Mouse (Mus musculus) left cerebral cortex, adult 11 months (tissue): Measurements from ENCODE around the gene Secisbp2l.

Experiments used
- DNase-seq: peaks from one replicate; pipeline ENCODE4 v3.0.0; 2022; ENCODE audit warnings: low spot score

Secisbp2l gene

DNA sequence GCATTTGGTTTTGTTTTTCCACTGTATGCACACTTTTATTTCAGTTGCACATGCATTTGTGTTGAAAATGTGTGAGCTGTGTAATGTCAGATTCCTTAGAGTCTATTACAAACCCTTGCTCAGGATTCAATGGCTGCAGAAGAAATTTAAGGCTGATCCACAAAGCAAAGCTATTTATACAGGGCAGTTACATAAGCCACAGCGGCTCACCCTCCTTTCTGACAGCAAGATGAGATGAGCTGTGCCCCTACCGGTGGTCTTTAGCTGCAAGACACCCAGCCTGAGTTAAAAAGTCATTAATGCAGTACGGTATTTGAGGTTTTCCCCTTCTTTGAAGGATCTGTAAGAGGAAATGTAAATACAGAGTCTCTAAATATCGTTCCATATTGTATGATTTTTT, 1.2 kb upstream of the Secisbp2l start:
- DNase-seq, result no peak

DNA sequence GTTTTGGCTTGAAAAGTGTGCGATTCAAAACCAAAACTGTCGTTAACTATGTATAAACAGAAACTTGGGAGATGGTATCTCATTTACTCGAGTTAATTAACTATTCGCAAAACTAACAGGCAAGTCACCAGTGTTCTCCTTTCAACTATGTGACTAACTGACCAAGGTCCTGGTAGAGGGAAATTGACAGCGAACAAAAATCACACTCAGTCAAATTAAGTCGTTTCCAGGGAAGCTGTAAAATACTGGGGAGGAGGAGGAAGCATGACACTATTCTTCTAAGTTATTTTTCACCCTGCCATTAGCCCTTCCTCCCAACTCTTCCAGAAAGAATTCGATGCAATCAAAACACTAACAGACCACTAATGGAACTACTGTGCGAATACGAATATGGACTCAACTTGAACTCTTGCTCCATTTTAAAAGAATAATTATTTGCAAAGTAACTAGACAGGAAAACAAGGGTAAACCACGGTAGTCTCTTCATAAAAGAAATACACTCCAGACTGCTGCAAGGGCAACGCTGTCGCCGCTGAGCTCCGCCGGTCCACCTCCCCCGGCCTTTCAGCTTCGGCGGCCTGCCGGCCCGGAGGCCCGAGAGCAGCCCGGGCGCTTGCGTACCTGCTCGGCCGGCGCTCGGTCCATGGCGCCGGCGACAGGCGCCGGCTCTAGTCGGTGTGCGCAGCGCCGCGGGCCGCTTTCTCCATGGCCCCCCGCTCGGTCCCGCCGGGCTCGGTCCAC, 522 bp downstream of the Secisbp2l start:
- no peak for DNase-seq

DNA sequence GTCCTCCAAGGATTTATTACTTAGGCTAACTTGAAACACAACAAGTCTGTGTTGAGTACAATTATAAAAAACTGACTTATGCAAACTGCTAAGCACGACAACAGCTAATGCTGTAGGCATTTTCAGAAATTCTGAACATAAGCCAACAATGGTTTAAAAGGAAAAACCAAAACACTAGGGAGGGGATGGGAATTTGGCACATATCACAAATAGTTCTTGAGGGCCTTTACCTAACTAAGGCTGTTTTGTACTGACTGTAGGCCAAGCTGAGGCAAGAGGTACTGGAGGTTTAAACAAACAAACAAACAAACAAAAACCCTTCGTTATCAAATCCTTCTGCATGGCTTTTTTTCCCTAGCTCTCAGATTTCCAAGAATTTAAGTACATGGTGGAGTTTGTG, 1.7 kb downstream of the Secisbp2l start:
- no peak for DNase-seq

DNA sequence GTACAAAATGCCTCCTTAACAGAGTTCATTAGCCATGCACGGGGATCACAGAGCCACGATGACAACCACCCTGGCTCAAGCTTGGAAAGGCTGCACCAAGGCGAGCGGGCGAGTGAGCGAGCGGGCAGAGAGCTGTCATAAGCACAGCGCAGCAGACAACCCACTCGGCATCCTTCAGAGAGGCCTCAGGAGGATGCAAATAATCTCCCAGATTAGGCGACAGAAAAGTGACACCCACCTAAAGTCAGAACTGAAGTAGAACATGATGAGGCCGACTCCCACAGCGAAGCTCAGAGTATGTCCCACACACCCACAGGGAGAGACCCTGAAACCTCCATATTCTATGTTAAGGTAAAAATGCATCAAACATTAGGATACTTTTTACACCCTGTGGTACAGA, 4.3 kb downstream of the Secisbp2l start:
- DNase-seq, result no peak

DNA sequence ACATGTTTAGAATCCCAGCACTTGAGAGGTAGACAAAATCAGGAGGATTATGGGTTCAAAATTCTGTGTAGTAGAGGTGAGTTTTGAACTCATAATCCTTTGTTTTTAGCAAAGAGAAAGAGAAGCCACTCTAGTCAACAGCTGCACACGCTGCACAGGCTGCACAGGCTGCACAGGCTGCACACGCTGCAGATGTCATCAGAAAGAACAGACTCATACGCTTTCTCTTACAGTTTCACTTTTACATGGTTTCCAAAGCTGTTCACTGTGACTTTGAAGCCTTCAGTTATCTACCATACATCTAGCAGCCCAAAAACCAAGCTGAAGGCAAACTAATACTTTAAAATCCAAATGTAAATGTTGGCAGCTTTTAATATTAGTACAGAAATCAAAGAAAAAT, 5.7 kb downstream of the Secisbp2l start:
- DNase-seq, result no peak

DNA sequence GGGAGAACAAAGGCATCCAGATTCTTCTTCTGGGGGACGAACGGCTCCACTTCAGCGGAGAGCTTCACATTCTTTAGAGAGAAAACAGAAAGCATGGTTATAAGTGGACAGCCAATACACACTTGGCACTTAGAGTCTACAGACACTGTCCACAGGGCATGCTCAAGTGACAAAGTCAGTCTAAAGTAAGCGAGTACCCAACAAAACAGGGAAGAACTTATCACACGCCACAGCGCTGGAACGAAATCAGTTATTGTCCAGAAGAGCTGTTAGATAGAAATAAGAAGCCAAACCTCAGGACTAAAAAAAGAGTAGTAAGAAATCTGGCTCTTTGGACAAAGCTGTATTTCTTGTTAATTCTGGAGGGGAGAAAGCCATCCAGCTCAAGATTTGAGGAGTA, 7.0 kb downstream of the Secisbp2l start:
- DNase-seq, result no peak

DNA sequence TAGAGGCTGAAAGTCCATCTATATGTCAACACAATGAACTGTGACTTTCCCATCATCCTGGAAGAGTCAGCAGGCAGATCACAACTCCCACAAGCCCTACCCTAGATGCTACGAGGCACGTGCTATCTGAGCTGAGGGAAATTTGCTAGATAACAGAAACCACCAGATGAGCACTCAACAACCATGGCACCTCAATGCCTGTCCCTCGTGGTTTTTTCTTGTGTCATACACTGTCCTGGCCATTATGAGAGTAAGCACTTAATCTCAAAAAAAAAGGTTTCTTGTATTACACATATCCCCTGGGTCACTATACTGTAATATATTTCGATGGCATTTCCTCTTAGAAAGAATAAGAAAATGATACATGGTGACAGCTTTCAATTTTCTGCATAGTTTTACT, 7.8 kb downstream of the Secisbp2l start:
- no peak for DNase-seq

DNA sequence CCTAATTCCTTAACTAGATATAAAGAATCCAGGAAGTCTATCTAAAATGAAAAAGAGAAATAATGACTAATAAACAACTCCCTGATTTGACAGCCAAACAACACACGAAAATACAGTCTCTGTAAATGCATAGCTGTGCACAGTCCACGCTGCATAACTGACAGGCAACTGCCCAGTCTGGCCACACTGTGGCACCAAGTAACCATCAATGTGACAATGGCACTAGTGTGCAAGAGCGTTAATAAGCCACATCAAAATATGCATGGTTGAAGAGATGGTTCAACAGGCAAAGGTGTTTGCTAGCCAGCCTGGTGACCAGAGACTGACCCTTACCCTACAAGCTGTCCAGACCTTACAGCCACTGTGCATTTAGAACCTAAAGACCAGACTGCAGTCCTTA, 17.6 kb downstream of the Secisbp2l start:
- DNase-seq, result no peak

DNA sequence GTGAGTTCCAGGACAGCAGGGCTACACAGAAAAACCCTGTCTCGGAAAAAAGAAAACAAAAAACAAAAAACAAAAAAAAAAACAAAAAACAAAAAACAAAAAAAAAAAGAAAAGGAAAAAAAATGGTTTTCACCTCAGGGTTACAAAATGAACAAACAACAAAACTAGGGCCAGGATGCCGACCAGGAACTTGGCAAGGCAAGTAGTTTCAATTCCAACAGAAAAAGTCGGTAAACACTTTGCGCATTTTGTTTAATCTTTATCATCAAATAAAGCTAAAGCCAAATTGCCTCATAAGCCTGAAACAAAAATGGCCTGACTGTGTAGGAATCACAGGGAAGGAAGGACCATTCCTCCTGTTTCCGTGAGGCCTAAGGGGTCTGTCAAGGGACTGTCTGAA, 18.1 kb downstream of the Secisbp2l start:
- no peak for DNase-seq

DNA sequence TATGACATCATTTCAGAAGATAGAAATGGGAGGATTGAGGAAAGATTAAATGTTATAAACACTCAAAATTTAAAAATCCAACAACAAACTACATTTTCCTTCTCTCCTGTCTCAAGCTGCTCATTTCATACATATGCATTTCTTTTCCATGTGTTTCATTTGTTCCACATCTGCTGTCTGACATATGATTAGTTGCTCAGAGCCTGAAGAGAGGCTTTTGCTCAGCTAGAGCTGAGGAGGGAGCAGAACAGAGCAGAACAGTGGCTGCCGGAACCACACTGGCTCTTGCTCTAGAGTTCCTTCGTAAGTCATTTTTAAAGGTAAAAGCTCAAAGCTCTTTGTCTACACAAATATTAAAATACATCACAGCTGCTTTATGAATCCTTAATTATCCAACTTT, 33.3 kb downstream of the Secisbp2l start:
- DNase-seq, result no peak

DNA sequence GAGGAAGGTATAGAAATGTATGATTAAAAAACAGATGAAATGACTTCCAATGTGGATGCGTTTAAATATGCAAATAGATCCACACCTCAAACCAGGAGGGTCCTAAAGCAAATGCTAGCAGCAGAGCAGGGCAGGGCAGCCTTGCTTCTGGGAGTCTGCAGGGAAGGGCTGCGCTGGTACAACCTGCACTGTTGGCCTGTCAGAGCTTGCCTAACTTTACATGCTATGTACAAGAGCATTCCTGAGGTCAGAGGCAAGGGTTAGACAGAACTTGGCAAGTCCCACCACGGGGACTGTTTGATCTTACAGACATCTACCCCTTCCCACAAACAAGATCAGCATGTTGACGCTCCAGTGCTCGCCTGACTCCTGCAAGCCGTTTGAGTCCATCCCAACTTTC, 43.3 kb downstream of the Secisbp2l start:
- no peak for DNase-seq

DNA sequence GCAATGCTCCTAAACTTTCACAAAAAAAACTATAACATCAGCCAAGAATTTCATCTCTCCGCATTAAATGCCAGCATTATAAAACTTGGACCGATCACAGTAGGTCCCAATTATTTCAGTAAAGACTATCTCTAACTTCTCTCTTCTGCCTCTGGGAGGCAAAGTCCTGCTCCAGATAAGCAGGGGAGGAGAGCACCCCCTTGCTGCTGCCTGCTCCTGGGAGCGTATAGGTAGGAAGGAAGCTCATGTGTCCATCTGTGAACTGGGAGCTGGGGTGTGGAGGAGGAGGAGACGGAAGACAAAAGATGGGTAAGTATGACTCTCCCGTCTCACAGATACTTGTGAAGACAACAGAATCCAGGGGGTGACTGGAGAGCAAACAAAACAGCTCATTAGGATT, 44.0 kb downstream of the Secisbp2l start:
- no peak for DNase-seq

DNA sequence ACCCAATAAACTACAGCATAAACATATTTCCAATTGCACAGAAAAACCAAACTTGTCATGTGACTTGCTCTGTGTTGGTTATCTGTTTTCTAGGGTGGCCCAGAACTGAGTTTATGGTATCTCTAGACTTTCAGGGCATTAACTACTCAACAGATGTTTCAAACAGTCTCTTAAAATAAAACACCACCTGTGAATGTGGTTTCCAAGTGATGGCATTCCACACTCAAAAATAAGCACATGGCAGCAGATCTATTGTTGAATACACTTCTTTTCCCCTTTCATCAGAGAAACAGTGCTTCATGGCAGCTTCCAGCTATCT, 46.7 kb downstream of the Secisbp2l start:
- DNase-seq, result no peak

DNA sequence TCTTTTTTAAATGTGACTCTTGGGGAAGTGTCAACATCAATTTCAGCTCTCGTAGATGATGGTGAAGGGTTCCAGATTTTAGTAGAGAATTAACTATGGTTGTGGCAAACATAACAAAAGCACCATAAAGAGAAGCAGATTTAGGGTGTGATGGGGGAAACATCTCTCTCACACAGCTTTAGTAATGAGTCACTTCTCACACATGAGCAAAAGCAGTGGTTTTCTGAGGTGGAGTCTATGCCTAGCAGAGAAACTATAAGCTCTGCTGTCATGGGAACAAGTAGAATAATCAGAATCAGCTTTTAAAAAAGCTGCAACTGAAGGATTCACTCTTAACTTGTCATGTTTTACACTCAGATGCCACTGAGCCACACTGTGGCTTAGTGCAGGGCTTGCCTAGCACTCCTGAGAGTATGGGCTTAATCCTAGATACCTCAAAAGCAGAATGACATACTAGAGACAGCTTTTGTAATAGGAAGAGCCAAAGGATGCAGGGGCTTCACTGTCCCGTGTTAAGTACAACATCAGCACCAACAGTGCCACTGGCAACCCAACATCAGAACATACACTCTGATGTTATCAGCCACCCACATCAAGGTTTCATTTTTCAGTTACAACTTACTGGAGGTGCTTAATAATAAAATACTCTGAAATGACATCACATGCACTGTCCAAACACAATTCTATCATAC, 47.2 kb downstream of the Secisbp2l start:
- no peak for DNase-seq

DNA sequence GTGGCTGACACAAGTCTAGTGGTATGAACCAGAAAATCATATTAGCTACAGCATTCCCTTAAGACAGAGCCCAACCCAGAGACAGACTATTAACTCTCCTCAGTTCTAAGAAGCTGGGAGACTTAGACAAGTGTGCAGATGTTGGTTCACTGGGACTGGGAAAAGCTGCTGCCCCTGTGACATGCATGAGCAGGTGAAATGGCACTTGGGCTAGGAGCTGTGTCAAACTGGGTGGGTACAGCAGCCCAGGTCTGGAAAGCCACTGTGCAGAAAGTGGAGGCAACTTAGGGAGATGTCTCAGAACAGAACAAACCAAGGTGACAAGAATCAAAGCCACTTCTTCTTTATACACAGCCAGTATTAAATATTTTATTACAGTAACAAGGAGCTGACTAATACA, 47.9 kb downstream of the Secisbp2l start:
- DNase-seq, result no peak

DNA sequence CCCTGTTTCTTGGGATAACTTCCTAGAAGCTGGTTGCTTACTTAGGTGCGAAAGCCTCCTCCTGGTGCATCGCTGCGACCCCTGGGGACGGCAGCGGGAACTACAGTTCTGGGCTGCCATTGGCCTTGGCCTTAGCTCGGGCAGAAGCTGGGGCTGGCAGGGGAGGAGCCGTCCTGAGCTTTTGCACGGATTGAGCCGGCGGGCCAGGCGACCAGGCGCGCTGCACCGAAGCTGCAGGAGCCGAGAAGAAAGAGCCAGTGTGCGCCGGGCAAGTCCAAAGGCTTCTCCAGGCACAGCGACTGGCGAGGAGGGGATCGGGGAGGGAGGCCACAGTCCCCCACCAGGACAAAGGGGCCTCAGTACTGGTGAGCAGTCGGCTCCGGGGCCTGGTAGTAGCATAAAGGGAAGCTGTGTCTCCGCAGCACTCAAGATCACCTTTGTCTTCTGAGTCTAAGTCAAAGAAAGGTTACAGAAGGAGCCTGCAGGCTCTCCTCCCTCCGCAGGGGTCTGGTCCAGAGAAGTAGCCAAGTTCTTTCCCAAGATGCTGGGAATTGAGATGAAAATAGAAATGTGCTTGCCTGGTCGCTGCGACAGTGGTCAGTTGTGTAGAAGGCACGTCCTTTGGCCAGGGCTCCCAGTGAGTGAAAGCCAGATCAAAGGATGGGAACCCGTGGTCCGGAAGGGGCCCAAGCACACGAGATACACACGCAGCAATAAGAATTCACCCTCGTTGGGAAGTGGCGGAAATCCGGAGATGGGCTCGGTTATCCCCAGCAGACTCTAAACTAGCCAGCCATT, 50.7 kb downstream of the Secisbp2l start:
- DNase-seq, result peak; percentile 89

DNA sequence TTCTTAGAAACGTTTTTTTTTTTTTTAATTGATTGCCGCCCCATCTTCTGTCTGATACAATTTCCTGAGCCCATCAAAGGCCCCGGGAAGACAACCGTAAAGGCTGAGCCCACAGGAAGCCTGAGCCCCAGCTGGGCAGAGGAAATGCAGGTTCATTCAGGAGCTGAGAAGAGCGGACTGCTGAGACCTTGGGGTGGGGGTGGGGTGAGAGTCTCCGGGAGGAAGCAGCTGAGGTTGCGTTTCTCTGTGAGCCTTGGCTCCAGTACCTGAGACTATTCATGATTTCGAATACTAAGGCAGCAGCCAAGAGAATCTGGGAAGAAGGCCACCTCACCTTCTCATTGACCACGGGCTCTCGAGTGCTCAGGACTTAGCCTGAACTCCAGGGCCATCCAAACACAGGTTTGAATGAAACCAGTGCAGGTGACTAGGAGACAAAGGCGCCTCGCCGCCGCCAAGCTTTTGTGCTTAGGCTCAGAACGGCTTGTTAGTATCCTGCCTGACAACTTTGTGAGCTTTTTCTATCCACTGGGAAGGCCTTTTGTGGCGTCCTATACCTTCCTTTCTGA, 58.0 kb downstream of the Secisbp2l start:
- DNase-seq, result no peak

DNA sequence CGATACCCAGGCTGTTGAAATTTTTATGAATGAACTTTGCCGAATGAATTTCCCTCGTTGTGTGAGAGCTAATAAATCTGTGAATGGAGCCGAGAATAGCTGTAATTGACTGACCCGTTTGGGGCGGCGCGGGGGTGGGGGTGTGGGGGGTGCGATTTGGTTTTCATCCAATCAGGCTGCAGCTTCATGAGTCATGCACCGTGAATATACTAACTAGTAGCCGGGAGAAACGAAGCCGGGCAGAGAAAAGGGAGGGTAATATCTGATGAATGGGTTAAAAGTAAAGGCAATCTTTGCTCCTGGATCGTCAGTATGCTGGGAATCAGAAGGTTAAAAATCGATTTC, 58.6 kb downstream of the Secisbp2l start, which contains the start of gene Shc4:
TSS of gene Shc4 (minus strand) at position 63 of the 345 bp plus-strand sequence.
- no peak for DNase-seq

DNA sequence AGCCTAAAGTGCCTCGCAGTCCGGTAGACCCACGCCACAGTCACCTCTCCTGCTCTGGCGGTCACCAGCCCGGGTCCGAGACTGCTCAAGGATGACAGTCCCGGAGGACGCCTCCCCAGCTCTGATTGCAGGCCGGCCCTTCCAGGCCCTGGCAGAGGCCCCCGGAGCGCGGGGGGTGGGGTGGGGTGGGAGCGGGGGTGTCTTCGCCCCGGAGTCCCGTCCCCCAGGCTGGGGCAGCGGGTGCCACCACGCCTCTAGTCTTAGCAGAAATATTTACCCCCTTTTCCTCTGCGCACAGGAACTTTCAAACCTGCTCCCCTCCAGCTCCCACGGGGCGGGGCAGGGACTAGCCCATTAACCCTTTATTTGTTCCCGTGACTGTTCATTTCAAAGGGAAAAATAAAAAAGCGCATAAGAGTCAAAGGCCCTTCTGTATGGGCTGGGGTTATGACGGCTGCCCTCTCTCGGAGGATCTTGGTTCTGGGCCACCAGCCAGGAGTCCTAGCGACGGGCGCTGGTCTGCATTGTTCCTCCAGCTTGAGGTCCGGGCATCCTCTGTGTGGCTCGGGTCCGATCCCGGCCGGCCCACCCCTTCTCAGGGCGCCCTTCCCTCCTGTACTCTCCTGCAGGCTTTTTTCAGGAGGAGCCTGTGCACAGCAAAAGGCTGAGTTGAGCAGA, 59.1 kb downstream of the Secisbp2l start:
- no peak for DNase-seq

DNA sequence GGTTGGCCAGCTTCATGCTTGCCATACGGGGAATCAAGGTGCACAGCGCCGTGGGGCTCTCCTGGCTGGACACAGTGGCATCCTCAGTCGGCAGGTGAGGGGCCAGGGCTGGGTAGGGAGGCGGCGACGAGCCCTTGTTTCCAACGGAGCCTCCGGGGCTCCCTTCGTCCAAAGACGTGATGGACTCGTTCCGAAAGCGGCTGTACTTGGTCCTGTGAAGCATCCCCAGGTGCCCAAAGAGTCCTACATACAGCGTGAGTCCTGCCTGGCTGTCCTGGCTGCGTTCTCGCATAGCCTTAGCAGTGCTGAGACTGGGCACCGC, 59.6 kb downstream of the Secisbp2l start:
- no peak for DNase-seq

DNA sequence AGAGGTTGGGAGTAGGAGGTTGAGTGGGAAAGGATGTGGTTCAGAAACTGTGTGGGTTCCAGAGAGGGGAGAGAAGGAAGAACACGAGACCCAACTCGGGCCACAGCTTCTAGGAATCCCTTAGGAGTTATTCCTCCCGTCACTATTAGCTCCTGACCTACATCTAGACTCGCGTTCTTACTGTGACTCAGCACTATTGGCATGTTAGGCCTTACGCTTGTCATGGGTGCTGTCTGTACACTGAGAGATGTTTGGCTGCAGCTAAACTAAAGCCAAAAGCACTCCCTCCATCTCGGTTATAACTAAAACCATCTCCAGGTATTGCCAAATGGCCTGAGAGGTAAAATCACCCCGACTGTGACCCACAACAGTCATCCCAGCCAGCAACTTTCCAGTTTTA, 66.1 kb downstream of the Secisbp2l start:
- DNase-seq, result no peak

DNA sequence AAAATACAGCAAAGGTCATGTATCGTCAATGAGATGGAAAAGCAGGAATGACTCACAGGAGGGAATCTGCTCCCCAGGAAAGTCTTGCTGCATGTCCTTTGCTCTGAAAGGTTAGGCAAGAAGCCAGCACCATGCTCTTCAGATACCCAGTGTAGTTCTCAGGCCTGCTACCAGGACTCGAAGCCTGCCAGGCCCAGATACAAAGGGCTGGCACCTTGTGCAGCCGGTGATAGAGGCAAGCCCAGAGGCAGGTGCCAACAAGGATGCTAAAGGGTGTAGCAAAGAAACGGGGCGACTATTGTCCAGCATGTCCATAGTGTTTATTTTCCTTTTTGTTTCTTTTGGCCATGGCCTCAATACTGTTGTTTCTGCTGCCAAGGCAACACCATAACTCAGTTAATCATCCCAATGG, 76.2 kb downstream of the Secisbp2l start:
- no peak for DNase-seq
